ENCODE assay signal across 8 mouse cellular contexts in genomic region chr6:100438511-100438991, GRCm38 (mm10).
DNase-seq lines count a peak whose midpoint lies in the region; ATAC-seq lines count a peak whose summit lies in the region.

No protein-coding gene starts in this region.

- peak; percentile 42 to 48 for DNase-seq in cerebellum, postnatal 10 days
- peak; percentile 36 for DNase-seq in adrenal gland, postnatal 10 days
- DNase-seq in frontal cortex, postnatal 10 days (ENCODE audit: low spot score in 2 of 2): peak; percentile 40 to 47
- peak; percentile 16 to 46 for DNase-seq in layer of hippocampus, postnatal 36 days
- DNase-seq in lung, postnatal 14 days: peak; percentile 21
- peak; percentile 62 for DNase-seq in right cerebral cortex, adult 18-20 months
- no peak for DNase-seq in cerebellum, adult 18-20 months

- no peak for ATAC-seq in cerebellum, adult (ENCODE audit: insufficient number of reproducible peaks, low FRiP score, low TSS enrichment)

Comparison
In these comparisons a context has a peak if more than half of its experiments do, and no peak if none do; other contexts are left out.
1. DNase-seq: peak in cerebellum, postnatal 10 days (2 of 2), adrenal gland, postnatal 10 days (single experiment), frontal cortex, postnatal 10 days (2 of 2), layer of hippocampus, postnatal 36 days (2 of 2), lung, postnatal 14 days (single experiment) and right cerebral cortex, adult 18-20 months (single experiment); none in cerebellum, adult 18-20 months (0 of 2).